Mouse (Mus musculus): ENCODE measurements around the gene Wdr25. TPM values are rescaled to one million over a fixed set of nuclear protein-coding genes. Genes with fewer than 3 reads are reported as not detected.

Gene Wdr25
- polyA plus RNA-seq, 1 experiment from 2014 or later, result 5.3 TPM

- Histone ChIP-seq H3K4me2 (no peak overlapping the region), H3K27me3 (replicated peaks; ENCODE audit: control insufficient read depth, insufficient read depth, low read length) (no peaks in the 10 kb centered on the region), H3K4me3 (ENCODE audit: low read depth, low read length) (no peak overlapping the region), H3K36me3 (ENCODE audit: control insufficient read depth, insufficient read depth, low read length) (no peaks in the 10 kb centered on the region), H3K9ac (ENCODE audit: low read depth, low read length) (no peak overlapping the region), H3K9me3 (ENCODE audit: control insufficient read depth, low read length) (no peaks in the 10 kb centered on the region), H3K4me1 (replicated peaks; ENCODE audit: control insufficient read depth, insufficient read depth, low read length) (no peaks in the 10 kb centered on the region), H3K27ac (ENCODE audit: low read depth, low read length) (no peak overlapping the region)
- DNase-seq (ENCODE audit: low spot score) (no peak), ATAC-seq (replicated peaks; ENCODE audit: low FRiP score) (no peak)
- 84% methylated on average over 10 of the region's 10 CpGs for WGBS
These were observed 74.6 kb downstream of the Wdr25 start for GRCm38 (mm10) chr12:108968031-108968430.

- H3K4me2 ChIP-seq, result no peak overlapping the region
- H3K9me3 ChIP-seq (ENCODE audit: control insufficient read depth, low read length), result no peaks in the 10 kb centered on the region
- no peaks in the 10 kb centered on the region for H3K27me3 ChIP-seq (replicated peaks; ENCODE audit: control insufficient read depth, insufficient read depth, low read length)
- H3K27ac ChIP-seq (ENCODE audit: low read depth, low read length), result no peak overlapping the region
- no peak overlapping the region for H3K4me3 ChIP-seq (ENCODE audit: low read depth, low read length)
- no peak overlapping the region for H3K9ac ChIP-seq (ENCODE audit: low read depth, low read length)
- no peaks in the 10 kb centered on the region for H3K4me1 ChIP-seq (replicated peaks; ENCODE audit: control insufficient read depth, insufficient read depth, low read length)
- no peaks in the 10 kb centered on the region for H3K36me3 ChIP-seq (ENCODE audit: control insufficient read depth, insufficient read depth, low read length)
- DNase-seq (ENCODE audit: low spot score) (no peak), ATAC-seq (replicated peaks; ENCODE audit: low FRiP score) (no peak)
- 81% methylated on average over 9 of the region's 9 CpGs for WGBS
These were observed 78.0 kb downstream of the Wdr25 start for GRCm38 (mm10) chr12:108971446-108971845.

DNA sequence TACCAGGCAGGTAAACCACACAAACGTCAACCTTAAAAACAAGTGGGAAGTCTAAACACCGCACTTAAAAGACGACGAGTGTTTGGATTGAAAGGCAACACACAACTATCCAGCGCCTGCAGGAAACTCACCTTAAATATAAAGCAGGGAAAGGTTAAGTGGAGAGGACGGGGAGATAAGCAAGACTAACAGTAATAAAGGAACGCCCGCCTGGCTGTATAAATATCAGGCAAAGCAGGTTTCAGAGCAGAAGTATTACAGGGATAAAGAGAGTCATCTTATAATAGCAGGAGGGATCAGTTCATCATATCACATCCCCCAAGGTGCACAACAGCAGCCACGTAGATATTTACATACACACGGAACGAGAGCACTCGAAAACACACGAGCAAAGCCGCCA lies 78.8 kb downstream of the Wdr25 start:
- no peak overlapping the region for H3K4me3 ChIP-seq (ENCODE audit: low read depth, low read length)
- H3K27me3 ChIP-seq (replicated peaks; ENCODE audit: control insufficient read depth, insufficient read depth, low read length), result no peaks in the 10 kb centered on the region
- H3K9me3 ChIP-seq (ENCODE audit: control insufficient read depth, low read length), result no peaks in the 10 kb centered on the region
- H3K27ac ChIP-seq (ENCODE audit: low read depth, low read length), result no peak overlapping the region
- no peak for DNase-seq (ENCODE audit: low spot score)
- H3K4me2 ChIP-seq, result no peak overlapping the region
- no peaks in the 10 kb centered on the region for H3K36me3 ChIP-seq (ENCODE audit: control insufficient read depth, insufficient read depth, low read length)
- no peaks in the 10 kb centered on the region for H3K4me1 ChIP-seq (replicated peaks; ENCODE audit: control insufficient read depth, insufficient read depth, low read length)
- H3K9ac ChIP-seq (ENCODE audit: low read depth, low read length), result no peak overlapping the region
- no peak for ATAC-seq (replicated peaks; ENCODE audit: low FRiP score)
- 81% methylated on average over 14 of the region's 14 CpGs for WGBS

GRCm38 (mm10) chr12:108979977-108980376 lies 86.5 kb downstream of the Wdr25 start:
- ATAC-seq (replicated peaks; ENCODE audit: low FRiP score) (no peak), DNase-seq (ENCODE audit: low spot score) (no peak)
- no peaks in the 10 kb centered on the region for H3K36me3 ChIP-seq (ENCODE audit: control insufficient read depth, insufficient read depth, low read length)
- WGBS, result 51% methylated on average over 10 of the region's 10 CpGs
- no peak overlapping the region for H3K27ac ChIP-seq (ENCODE audit: low read depth, low read length)
- H3K4me3 ChIP-seq (ENCODE audit: low read depth, low read length), result no peak overlapping the region
- no peaks in the 10 kb centered on the region for H3K27me3 ChIP-seq (replicated peaks; ENCODE audit: control insufficient read depth, insufficient read depth, low read length)
- H3K4me2 ChIP-seq, result no peak overlapping the region
- H3K9ac ChIP-seq (ENCODE audit: low read depth, low read length), result no peak overlapping the region
- no peaks in the 10 kb centered on the region for H3K4me1 ChIP-seq (replicated peaks; ENCODE audit: control insufficient read depth, insufficient read depth, low read length)
- H3K9me3 ChIP-seq (ENCODE audit: control insufficient read depth, low read length), result no peaks in the 10 kb centered on the region

- no peaks in the 10 kb centered on the region for H3K36me3 ChIP-seq (ENCODE audit: control insufficient read depth, insufficient read depth, low read length)
- H3K27ac ChIP-seq (ENCODE audit: low read depth, low read length), result no peak overlapping the region
- DNase-seq (ENCODE audit: low spot score), result no peak
- H3K9me3 ChIP-seq (ENCODE audit: control insufficient read depth, low read length), result no peaks in the 10 kb centered on the region
- no peak for ATAC-seq (replicated peaks; ENCODE audit: low FRiP score)
- H3K9ac ChIP-seq (ENCODE audit: low read depth, low read length), result no peak overlapping the region
- no peaks in the 10 kb centered on the region for H3K27me3 ChIP-seq (replicated peaks; ENCODE audit: control insufficient read depth, insufficient read depth, low read length)
- no peak overlapping the region for H3K4me2 ChIP-seq
- no peaks in the 10 kb centered on the region for H3K4me1 ChIP-seq (replicated peaks; ENCODE audit: control insufficient read depth, insufficient read depth, low read length)
- 82% methylated on average over 14 of the region's 14 CpGs for WGBS
- no peak overlapping the region for H3K4me3 ChIP-seq (ENCODE audit: low read depth, low read length)
These were observed 88.7 kb downstream of the Wdr25 start for GRCm38 (mm10) chr12:108981941-108982683.

DNA sequence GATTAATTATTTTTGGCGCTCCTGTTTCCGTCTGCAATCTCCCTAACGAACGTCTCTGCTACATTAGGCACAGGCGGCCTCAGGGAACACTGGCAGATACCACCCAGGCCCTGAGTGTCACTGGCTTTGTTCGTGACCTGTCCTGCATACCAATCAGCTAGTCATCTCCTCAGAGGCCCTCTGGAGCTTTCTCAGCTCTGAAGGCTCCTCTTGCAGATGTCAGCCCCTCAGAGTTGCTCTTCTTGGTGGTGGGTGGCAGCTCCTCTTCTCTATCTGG lies 89.2 kb downstream of the Wdr25 start:
- Histone ChIP-seq H3K27me3 (replicated peaks; ENCODE audit: control insufficient read depth, insufficient read depth, low read length) (no peaks in the 10 kb centered on the region), H3K4me2 (no peak overlapping the region), H3K27ac (ENCODE audit: low read depth, low read length) (no peak overlapping the region), H3K9me3 (ENCODE audit: control insufficient read depth, low read length) (no peaks in the 10 kb centered on the region), H3K36me3 (ENCODE audit: control insufficient read depth, insufficient read depth, low read length) (no peaks in the 10 kb centered on the region), H3K4me1 (replicated peaks; ENCODE audit: control insufficient read depth, insufficient read depth, low read length) (no peaks in the 10 kb centered on the region), H3K9ac (ENCODE audit: low read depth, low read length) (no peak overlapping the region), H3K4me3 (ENCODE audit: low read depth, low read length) (no peak overlapping the region)
- WGBS, result 70% methylated on average over 6 of the region's 6 CpGs
- DNase-seq (ENCODE audit: low spot score) (no peak), ATAC-seq (replicated peaks; ENCODE audit: low FRiP score) (no peak)

DNA sequence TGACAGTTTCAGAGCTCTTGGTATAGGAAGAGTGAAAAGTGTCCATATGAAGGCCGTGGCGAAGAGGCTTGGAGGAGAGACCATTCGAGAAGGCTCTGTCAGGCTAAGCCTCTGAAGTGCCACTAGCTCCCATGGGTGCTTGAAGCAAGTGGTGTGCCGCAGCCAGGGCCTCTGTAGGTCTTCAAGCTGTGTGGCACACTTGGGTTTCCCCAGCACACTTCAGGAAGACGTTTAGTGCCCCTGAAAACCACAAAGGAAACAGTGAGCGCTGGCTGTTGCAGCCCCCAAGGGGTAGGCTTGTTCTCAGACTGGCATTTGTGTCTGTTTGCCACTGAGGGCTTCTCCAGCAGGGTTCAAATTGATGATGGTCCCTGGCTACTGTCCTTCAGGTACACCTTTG lies 90.1 kb downstream of the Wdr25 start:
- no peak overlapping the region for H3K4me2 ChIP-seq
- no peak for DNase-seq (ENCODE audit: low spot score)
- WGBS, result 69% methylated on average over 6 of the region's 6 CpGs

GRCm38 (mm10) chr12:108984471-108984870 lies 91.0 kb downstream of the Wdr25 start:
- DNase-seq (ENCODE audit: low spot score) (no peak), ATAC-seq (replicated peaks; ENCODE audit: low FRiP score) (no peak)
- Histone ChIP-seq H3K4me3 (ENCODE audit: low read depth, low read length) (no peak overlapping the region), H3K4me1 (replicated peaks; ENCODE audit: control insufficient read depth, insufficient read depth, low read length) (no peaks in the 10 kb centered on the region), H3K9ac (ENCODE audit: low read depth, low read length) (no peak overlapping the region), H3K27me3 (replicated peaks; ENCODE audit: control insufficient read depth, insufficient read depth, low read length) (no peaks in the 10 kb centered on the region), H3K9me3 (ENCODE audit: control insufficient read depth, low read length) (no peaks in the 10 kb centered on the region), H3K4me2 (no peak overlapping the region), H3K27ac (ENCODE audit: low read depth, low read length) (no peak overlapping the region), H3K36me3 (ENCODE audit: control insufficient read depth, insufficient read depth, low read length) (no peaks in the 10 kb centered on the region)
- WGBS, result 76% methylated on average over 8 of the region's 8 CpGs

More for the DNA sequence above, 90.1 kb downstream of the Wdr25 start:
- Histone ChIP-seq H3K27me3 (replicated peaks; ENCODE audit: control insufficient read depth, insufficient read depth, low read length) (no peaks in the 10 kb centered on the region), H3K27ac (ENCODE audit: low read depth, low read length) (no peak overlapping the region), H3K9me3 (ENCODE audit: control insufficient read depth, low read length) (no peaks in the 10 kb centered on the region), H3K36me3 (ENCODE audit: control insufficient read depth, insufficient read depth, low read length) (no peaks in the 10 kb centered on the region), H3K4me1 (replicated peaks; ENCODE audit: control insufficient read depth, insufficient read depth, low read length) (no peaks in the 10 kb centered on the region), H3K9ac (ENCODE audit: low read depth, low read length) (no peak overlapping the region), H3K4me3 (ENCODE audit: low read depth, low read length) (no peak overlapping the region)
- no peak for ATAC-seq (replicated peaks; ENCODE audit: low FRiP score)

DNA sequence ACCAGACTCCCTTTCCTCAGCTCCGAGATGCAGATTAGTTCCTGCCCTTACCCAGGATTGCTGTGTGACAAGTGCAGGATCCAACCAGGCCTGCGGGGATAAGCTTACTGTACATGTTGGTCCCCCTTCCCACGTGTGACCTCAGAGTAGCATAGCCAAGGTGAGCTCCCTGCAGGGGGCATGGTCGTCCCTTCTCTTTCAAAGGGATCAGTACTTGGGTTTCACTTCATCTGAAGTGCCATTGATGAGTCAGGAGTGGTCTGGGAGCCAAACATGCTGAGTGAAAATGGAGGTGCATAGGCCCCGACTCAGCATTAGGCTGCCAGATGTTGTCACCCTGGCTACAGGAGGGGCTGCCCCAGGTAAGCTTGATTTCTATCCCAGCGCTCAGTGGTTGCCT lies 91.6 kb downstream of the Wdr25 start:
- no peak overlapping the region for H3K4me3 ChIP-seq (ENCODE audit: low read depth, low read length)
- H3K4me1 ChIP-seq (replicated peaks; ENCODE audit: control insufficient read depth, insufficient read depth, low read length), result no peaks in the 10 kb centered on the region
- WGBS, result 72% methylated on average over 6 of the region's 6 CpGs
- H3K4me2 ChIP-seq, result no peak overlapping the region
- no peak overlapping the region for H3K27ac ChIP-seq (ENCODE audit: low read depth, low read length)
- no peaks in the 10 kb centered on the region for H3K36me3 ChIP-seq (ENCODE audit: control insufficient read depth, insufficient read depth, low read length)
- no peak for DNase-seq (ENCODE audit: low spot score)
- ATAC-seq (replicated peaks; ENCODE audit: low FRiP score), result no peak
- no peak overlapping the region for H3K9ac ChIP-seq (ENCODE audit: low read depth, low read length)
- no peaks in the 10 kb centered on the region for H3K9me3 ChIP-seq (ENCODE audit: control insufficient read depth, low read length)
- H3K27me3 ChIP-seq (replicated peaks; ENCODE audit: control insufficient read depth, insufficient read depth, low read length), result no peaks in the 10 kb centered on the region
